Mouse (Mus musculus) E14TG2a.4 (cell line): ENCODE results near the gene Fry.

Experiments used
- H3K27me3 ChIP-seq: 2 replicates; pipeline ENCODE4 v1.6.1; 2014; ENCODE audit warnings: low read length, control low read depth; ENCODE audit not compliant: insufficient read depth
- H3K36me3 ChIP-seq: 2 replicates; pipeline ENCODE4 v1.6.1; 2014; ENCODE audit warnings: low read length, control low read depth; ENCODE audit not compliant: insufficient read depth
- H3K4me1 ChIP-seq: replicated peaks from 2 replicates; pipeline ENCODE4 v1.6.1; 2014; ENCODE audit warnings: low read depth, low read length, control low read depth
- H3K4me3 ChIP-seq: replicated peaks from 2 replicates; pipeline ENCODE4 v1.5.1; 2014; ENCODE audit warnings: mild to moderate bottlenecking, low read length
- H3K9me3 ChIP-seq: 2 replicates; pipeline ENCODE4 v1.6.1; 2014; ENCODE audit warnings: low read length, control low read depth
- CTCF ChIP-seq: conservative IDR thresholded peaks from 2 replicates; pipeline ENCODE4 v1.5.1; 2014; ENCODE audit warnings: low read length
- NANOG ChIP-seq: IDR thresholded peaks from 2 replicates; pipeline ENCODE4 v1.6.1; 2014; ENCODE audit warnings: borderline replicate concordance, low read length, mixed read lengths
- POU5F1 ChIP-seq: IDR thresholded peaks from 2 replicates; pipeline ENCODE4 v1.6.1; 2014; ENCODE audit warnings: low read length, borderline replicate concordance

Fry gene

DNA sequence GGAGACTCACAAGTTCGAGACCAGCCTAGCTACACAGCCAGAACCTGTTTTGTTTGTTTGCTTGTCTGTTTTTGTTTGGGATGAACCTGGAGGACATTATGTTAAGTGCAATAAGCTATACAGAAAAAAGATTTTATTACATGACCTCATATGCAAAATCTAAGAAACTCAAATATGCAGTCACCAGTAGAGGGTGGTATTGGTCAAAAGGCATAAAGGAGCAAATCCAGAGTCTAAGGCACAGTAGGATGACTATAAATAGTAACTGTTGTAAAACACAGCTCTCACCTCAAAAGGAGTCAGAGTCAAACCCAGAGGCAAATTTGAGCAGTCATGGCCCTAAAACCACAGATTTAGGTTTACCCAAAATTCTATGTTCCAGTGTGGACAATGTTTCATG lies 401.1 kb downstream of the Fry start:
- peaks cover 14% of the 10 kb centered on the region for H3K27me3 ChIP-seq
- TF ChIP-seq CTCF (peak; percentile 34), POU5F1 (no peak)

GRCm38 (mm10) chr5:150521937-150522866 lies 403.8 kb downstream of the Fry start, which contains the start of gene Brca2:
Brca2 (plus strand) TSS chr5:150522630.
- TF ChIP-seq NANOG (no peak), CTCF (no peak), POU5F1 (no peak)
- Histone ChIP-seq H3K27me3 (peaks cover 8% of the 10 kb centered on the region), H3K36me3 (peaks cover 12% of the 10 kb centered on the region), H3K4me1 (peaks cover 41% of the 10 kb centered on the region), H3K4me3 (peak within 1 kb of the TSS; percentile 91), H3K9me3 (no peaks in the 10 kb centered on the region)

More for the DNA sequence above, 401.1 kb downstream of the Fry start:
- H3K9me3 ChIP-seq = no peaks in the 10 kb centered on the region
- H3K4me1 ChIP-seq = peaks cover 45% of the 10 kb centered on the region
- H3K4me3 ChIP-seq = no peak overlapping the region
- H3K36me3 ChIP-seq = peaks cover 5% of the 10 kb centered on the region

GRCm38 (mm10) chr5:150522867-150523234 lies 404.4 kb downstream of the Fry start:
- H3K27me3 ChIP-seq = peaks cover 2% of the 10 kb centered on the region
- H3K36me3 ChIP-seq = peaks cover 12% of the 10 kb centered on the region
- peak overlapping the region; percentile 91 for H3K4me3 ChIP-seq
- TF ChIP-seq NANOG (no peak), CTCF (no peak), POU5F1 (no peak)
- H3K9me3 ChIP-seq = no peaks in the 10 kb centered on the region
- H3K4me1 ChIP-seq = peaks cover 34% of the 10 kb centered on the region

- TF ChIP-seq POU5F1 (no peak), CTCF (no peak), NANOG (no peak)
- Histone ChIP-seq H3K4me3 (no peak overlapping the region), H3K27me3 (no peaks in the 10 kb centered on the region), H3K4me1 (peaks cover 49% of the 10 kb centered on the region), H3K9me3 (no peaks in the 10 kb centered on the region), H3K36me3 (peaks cover 24% of the 10 kb centered on the region)
Observed at GRCm38 (mm10) chr5:150525239-150525638, 406.8 kb downstream of the Fry start.

GRCm38 (mm10) chr5:150541302-150541701 lies 422.9 kb downstream of the Fry start:
- H3K9me3 ChIP-seq = no peaks in the 10 kb centered on the region
- peaks cover 77% of the 10 kb centered on the region for H3K36me3 ChIP-seq
- H3K4me1 ChIP-seq = no peaks in the 10 kb centered on the region
- TF ChIP-seq CTCF = no peak
- no peak for TF ChIP-seq POU5F1
- no peak for TF ChIP-seq NANOG
- no peak overlapping the region for H3K4me3 ChIP-seq
- H3K27me3 ChIP-seq = no peaks in the 10 kb centered on the region

DNA sequence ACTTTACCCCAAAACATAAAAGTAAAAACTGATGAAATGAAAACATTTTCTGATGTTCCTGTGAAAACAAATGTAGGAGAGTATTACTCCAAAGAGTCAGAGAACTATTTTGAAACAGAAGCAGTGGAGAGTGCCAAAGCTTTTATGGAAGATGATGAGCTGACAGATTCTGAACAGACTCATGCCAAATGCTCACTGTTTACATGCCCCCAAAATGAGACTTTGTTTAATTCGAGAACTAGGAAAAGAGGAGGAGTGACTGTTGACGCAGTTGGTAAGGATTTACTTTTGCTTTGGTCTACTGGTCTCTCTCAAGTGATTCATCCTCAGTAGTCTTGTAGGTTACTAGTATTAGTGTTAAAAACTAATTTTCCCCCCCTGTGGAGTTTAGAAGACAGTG lies 424.7 kb downstream of the Fry start:
- TF ChIP-seq CTCF (no peak), POU5F1 (no peak), NANOG (no peak)
- Histone ChIP-seq H3K36me3 (peaks cover 74% of the 10 kb centered on the region), H3K27me3 (no peaks in the 10 kb centered on the region), H3K4me3 (no peak overlapping the region), H3K9me3 (no peaks in the 10 kb centered on the region), H3K4me1 (no peaks in the 10 kb centered on the region)
